Mouse (Mus musculus): ENCODE results near the gene Josd1. TPM values are rescaled to one million over a fixed set of nuclear protein-coding genes. Genes with fewer than 3 reads are reported as not detected.

The Josd1 gene
- polyA plus RNA-seq, 1 experiment, result 64.3 TPM

DNA sequence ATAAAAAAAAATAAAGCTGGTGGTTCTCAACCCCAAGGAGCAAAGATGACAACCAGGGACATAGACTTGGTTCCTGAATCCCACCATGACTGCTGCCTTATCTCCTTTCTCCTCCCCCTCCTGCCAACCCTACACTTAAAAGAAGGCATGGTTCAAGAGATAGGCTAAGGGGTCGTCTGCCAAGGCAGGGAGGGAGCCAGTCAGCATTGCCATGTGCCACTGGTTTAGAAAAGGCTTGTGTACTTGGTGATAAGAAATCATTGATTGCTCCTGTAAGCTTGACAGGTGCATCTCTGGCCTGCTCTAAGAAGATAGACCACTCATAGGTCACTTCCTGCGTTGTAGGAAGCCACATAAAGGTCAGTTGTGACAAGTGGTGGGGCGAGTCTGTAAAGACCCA lies 7.8 kb upstream of the Josd1 start:
- Histone ChIP-seq H3K27ac (ENCODE audit: insufficient read depth, low read length) (no peak overlapping the region), H3K4me3 (ENCODE audit: insufficient read depth, low read length) (no peak overlapping the region), H3K4me1 (ENCODE audit: control insufficient read depth, insufficient read depth, low read length) (peaks cover 5% of the 10 kb centered on the region; the same call in 1 of the 2 replicates)
- TF ChIP-seq CTCF (IDR thresholded peaks at IDR 0.05; ENCODE audit: extremely low read depth, insufficient read depth, low read length), result no peak
- no peak for TF ChIP-seq POLR2A (IDR thresholded peaks at IDR 0.05; ENCODE audit: extremely low read depth, insufficient read depth, low read length)

DNA sequence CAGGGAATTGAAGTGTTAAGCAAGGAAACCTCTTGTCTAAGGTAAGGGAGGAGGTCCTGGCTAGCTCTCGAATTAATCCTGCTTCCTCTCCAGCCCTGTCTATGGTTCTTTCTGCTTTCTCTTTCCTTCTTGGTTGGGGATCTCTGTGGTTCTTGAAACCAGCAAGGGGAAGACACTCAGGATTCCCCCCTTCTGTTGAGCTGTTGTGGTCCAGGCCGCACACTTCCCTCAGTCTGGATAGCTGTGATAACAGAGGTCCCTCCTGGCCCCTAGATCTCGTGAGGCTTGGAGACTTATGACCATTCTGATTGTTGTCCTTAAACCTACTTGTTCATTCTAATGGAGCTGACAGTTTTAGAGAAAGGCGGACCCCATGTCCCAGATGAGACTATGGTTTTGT lies 6.8 kb upstream of the Josd1 start:
- Histone ChIP-seq H3K4me3 (ENCODE audit: insufficient read depth, low read length) (no peak overlapping the region), H3K27ac (ENCODE audit: insufficient read depth, low read length) (no peak overlapping the region; the same call in 1 of the 2 replicates), H3K4me1 (ENCODE audit: control insufficient read depth, insufficient read depth, low read length) (peaks cover 5% of the 10 kb centered on the region; the same call in 1 of the 2 replicates)
- TF ChIP-seq POLR2A (IDR thresholded peaks at IDR 0.05; ENCODE audit: extremely low read depth, insufficient read depth, low read length) (no peak), CTCF (IDR thresholded peaks at IDR 0.05; ENCODE audit: extremely low read depth, insufficient read depth, low read length) (no peak)

- TF ChIP-seq CTCF (IDR thresholded peaks at IDR 0.05; ENCODE audit: extremely low read depth, insufficient read depth, low read length) (no peak), POLR2A (IDR thresholded peaks at IDR 0.05; ENCODE audit: extremely low read depth, insufficient read depth, low read length) (no peak)
- H3K27ac ChIP-seq (ENCODE audit: insufficient read depth, low read length), result peak overlapping the region; percentile 15; the same call in 1 of the 2 replicates
- peaks cover 5% of the 10 kb centered on the region; the same call in 1 of the 2 replicates for H3K4me1 ChIP-seq (ENCODE audit: control insufficient read depth, insufficient read depth, low read length)
- no peak overlapping the region for H3K4me3 ChIP-seq (ENCODE audit: insufficient read depth, low read length)
These were observed 6.0 kb upstream of the Josd1 start for GRCm38 (mm10) chr15:79693740-79694139.

DNA sequence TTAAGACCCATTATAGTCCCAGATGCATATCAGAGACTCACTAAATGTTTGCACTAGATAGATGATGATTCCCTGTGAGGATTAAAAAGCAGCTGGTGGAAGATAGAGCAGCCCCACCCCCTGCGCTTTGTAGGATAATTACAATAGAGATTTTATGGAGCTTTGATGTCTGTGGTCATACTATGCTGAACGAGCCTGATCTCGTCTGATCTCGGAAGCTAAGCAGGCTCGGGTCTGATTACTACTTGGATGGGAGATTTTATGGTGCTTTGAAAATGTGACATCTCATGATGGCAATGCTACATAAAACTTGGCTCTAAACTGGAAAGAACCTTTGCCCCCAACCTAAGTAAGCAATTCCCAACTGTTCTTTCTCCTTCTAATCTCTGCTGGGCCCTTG lies 4.6 kb upstream of the Josd1 start:
- Histone ChIP-seq H3K4me1 (ENCODE audit: control insufficient read depth, insufficient read depth, low read length) (peaks cover 5% of the 10 kb centered on the region; the same call in 1 of the 2 replicates), H3K4me3 (ENCODE audit: insufficient read depth, low read length) (no peak overlapping the region)
- no peak for TF ChIP-seq CTCF (IDR thresholded peaks at IDR 0.05; ENCODE audit: extremely low read depth, insufficient read depth, low read length)
- TF ChIP-seq POLR2A (IDR thresholded peaks at IDR 0.05; ENCODE audit: extremely low read depth, insufficient read depth, low read length), result no peak

GRCm38 (mm10) chr15:79691023-79691508 lies 3.3 kb upstream of the Josd1 start:
- no peak for TF ChIP-seq CTCF (IDR thresholded peaks at IDR 0.05; ENCODE audit: extremely low read depth, insufficient read depth, low read length)
- TF ChIP-seq POLR2A (IDR thresholded peaks at IDR 0.05; ENCODE audit: extremely low read depth, insufficient read depth, low read length), result no peak
- Histone ChIP-seq H3K4me1 (ENCODE audit: control insufficient read depth, insufficient read depth, low read length) (peaks cover 5% of the 10 kb centered on the region; the same call in 1 of the 2 replicates), H3K27ac (ENCODE audit: insufficient read depth, low read length) (no peak overlapping the region; the same call in 1 of the 2 replicates), H3K4me3 (ENCODE audit: insufficient read depth, low read length) (peak overlapping the region; percentile 65)

More for the DNA sequence above, 4.6 kb upstream of the Josd1 start:
- no peak overlapping the region for H3K27ac ChIP-seq (ENCODE audit: insufficient read depth, low read length)

GRCm38 (mm10) chr15:79690426-79691022 lies 2.8 kb upstream of the Josd1 start, which contains the start of gene Gtpbp1:
Gtpbp1 (plus strand) TSS chr15:79690845.
- Histone ChIP-seq H3K4me1 (ENCODE audit: control insufficient read depth, insufficient read depth, low read length) (peaks cover 5% of the 10 kb centered on the region; the same call in 1 of the 2 replicates), H3K27ac (ENCODE audit: insufficient read depth, low read length) (no peak within 1 kb of the TSS; the same call in 1 of the 2 replicates), H3K4me3 (ENCODE audit: insufficient read depth, low read length) (peak within 1 kb of the TSS; percentile 65)
- TF ChIP-seq POLR2A (IDR thresholded peaks at IDR 0.05; ENCODE audit: extremely low read depth, insufficient read depth, low read length), result 0 out of 2 replicates have a peak, but pooled peaks have one; percentile 43
- no peak for TF ChIP-seq CTCF (IDR thresholded peaks at IDR 0.05; ENCODE audit: extremely low read depth, insufficient read depth, low read length)

DNA sequence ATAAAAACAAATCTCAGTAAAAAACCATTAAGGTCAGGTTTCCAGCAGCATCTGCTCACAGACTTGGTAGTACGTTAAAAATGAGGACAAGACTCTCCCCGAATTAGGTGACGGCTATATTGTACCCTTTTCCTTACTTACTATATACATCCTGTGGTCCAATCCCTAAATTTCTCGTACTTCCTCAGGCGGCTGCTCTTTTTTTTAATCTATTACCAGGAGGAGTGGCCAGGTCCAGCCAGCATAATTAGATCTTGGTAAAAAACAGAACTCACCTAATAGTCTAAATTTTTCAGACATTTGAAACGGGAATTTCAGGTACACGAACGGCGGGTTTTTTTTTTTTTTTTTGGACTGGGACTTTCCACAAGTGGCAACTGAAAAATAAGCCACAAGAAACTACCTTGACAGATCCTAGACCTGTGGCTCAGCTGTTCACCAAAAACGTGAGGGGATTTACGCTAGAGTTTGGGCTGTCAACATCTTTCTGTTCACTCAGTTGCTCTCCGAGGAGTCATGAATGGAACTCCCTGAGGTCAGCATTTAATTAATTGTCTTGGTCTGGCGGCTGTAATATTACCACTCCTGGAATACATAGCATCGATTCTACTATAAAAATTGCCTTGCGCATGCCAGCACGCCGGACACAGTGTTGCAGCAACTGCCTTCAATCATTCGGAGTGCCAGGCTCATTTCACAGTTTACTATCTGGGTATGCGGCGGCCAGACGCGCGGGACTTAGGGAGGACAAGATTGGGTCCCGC lies 2.1 kb upstream of the Josd1 start:
- H3K4me1 ChIP-seq (ENCODE audit: control insufficient read depth, insufficient read depth, low read length), result peaks cover 6% of the 10 kb centered on the region; the same call in 1 of the 2 replicates
- H3K4me3 ChIP-seq (ENCODE audit: insufficient read depth, low read length), result peak overlapping the region; percentile 7; the same call in 1 of the 2 replicates
- no peak for TF ChIP-seq POLR2A (IDR thresholded peaks at IDR 0.05; ENCODE audit: extremely low read depth, insufficient read depth, low read length)
- no peak for TF ChIP-seq CTCF (IDR thresholded peaks at IDR 0.05; ENCODE audit: extremely low read depth, insufficient read depth, low read length)
- no peak overlapping the region for H3K27ac ChIP-seq (ENCODE audit: insufficient read depth, low read length)

DNA sequence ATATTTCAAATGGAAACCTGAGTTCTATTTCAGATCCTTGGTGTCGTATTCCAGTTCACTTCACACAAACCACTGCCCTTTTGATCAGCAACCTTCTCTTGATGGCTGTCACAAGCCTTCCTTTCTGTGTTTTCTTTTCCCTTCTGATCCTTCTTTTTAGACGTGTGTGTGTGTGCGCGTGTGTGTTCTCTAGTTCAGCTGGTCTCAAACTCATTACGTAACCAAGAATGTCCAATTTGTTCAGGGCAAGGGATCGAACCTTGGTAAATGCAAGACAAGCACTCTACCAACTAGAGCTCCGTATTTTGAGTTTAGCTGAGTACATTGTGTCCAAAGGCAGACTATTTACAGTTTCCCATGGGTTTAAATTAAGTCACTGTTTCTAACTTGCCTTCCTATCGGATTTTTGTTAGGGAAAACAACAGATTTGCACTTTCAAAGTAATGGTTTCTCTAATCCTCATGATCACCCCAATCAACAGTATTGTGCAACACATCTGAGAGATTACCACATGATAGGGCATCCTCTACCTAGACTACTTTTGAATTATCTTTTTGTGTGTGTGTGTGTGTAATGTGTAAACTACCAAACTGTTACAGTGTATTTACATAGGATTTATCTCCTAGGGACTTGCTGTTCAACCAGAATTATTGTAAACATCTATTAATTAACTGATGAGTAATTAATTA lies 693 bp upstream of the Josd1 start:
- peak overlapping the region; percentile 72 for H3K4me3 ChIP-seq (ENCODE audit: insufficient read depth, low read length)
- peak overlapping the region; percentile 98 for H3K27ac ChIP-seq (ENCODE audit: insufficient read depth, low read length)
- TF ChIP-seq CTCF (IDR thresholded peaks at IDR 0.05; ENCODE audit: extremely low read depth, insufficient read depth, low read length) (no peak), POLR2A (IDR thresholded peaks at IDR 0.05; ENCODE audit: extremely low read depth, insufficient read depth, low read length) (no peak)
- H3K4me1 ChIP-seq (ENCODE audit: control insufficient read depth, insufficient read depth, low read length), result peaks cover 4% of the 10 kb centered on the region; the same call in 1 of the 2 replicates

- H3K27ac ChIP-seq (ENCODE audit: insufficient read depth, low read length), result peak overlapping the region; percentile 98
- peaks cover 8% of the 10 kb centered on the region; the same call in 1 of the 2 replicates for H3K4me1 ChIP-seq (ENCODE audit: control insufficient read depth, insufficient read depth, low read length)
- no peak for TF ChIP-seq CTCF (IDR thresholded peaks at IDR 0.05; ENCODE audit: extremely low read depth, insufficient read depth, low read length)
- TF ChIP-seq POLR2A (IDR thresholded peaks at IDR 0.05; ENCODE audit: extremely low read depth, insufficient read depth, low read length), result no peak
- H3K4me3 ChIP-seq (ENCODE audit: insufficient read depth, low read length), result peak overlapping the region; percentile 72
These were observed 544 bp downstream of the Josd1 start for GRCm38 (mm10) chr15:79687175-79687574.
